Mouse (Mus musculus): ENCODE measurements at regions not wholly inside any gene's neighbourhood (a gene's known extent, or its start where the extent isn't known, plus 50 kb on each side); places are given as distances from the start of the nearest gene placed in this dataset.

DNA sequence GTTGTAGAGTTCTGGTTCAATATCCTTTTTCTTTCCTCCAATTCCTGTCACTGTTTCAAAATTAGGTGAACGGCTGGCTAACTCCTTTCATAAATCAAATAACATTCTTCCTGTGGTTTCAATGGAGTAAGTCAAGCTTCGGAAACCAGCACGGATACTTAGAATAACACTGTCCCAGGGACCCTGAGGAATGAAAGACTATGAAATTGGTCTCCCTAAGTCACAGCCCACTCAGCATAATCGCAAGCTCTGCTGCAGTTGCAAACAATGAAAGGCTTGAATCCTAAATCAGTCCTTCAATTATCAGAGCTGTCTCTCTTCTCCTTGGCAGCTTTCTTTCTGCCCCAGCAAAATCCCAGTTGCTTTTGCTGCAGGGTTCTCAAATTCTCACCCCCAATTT lies 475.8 kb downstream of the Rps29 start:
- no peak overlapping the region for H3K4me3 ChIP-seq (replicated peaks; ENCODE audit: low read length)
- no peaks in the 10 kb centered on the region for H3K4me1 ChIP-seq (ENCODE audit: control insufficient read depth, insufficient read depth, low read length)
- H3K4me2 ChIP-seq (ENCODE audit: low read depth, low read length) = no peak overlapping the region
- H3K9me3 ChIP-seq (replicated peaks; ENCODE audit: control insufficient read depth, low read length) = no peaks in the 10 kb centered on the region
- H3K9ac ChIP-seq (ENCODE audit: low read length) = no peak overlapping the region
- H3K27me3 ChIP-seq (ENCODE audit: control insufficient read depth, insufficient read depth, low read length) = no peaks in the 10 kb centered on the region
- 51% methylated on average over 4 of the region's 4 CpGs for WGBS
- no peak for ATAC-seq (ENCODE audit: insufficient read depth, low FRiP score)
- H3K36me3 ChIP-seq (ENCODE audit: control insufficient read depth, insufficient read depth, low read length) = no peaks in the 10 kb centered on the region
- H3K27ac ChIP-seq (ENCODE audit: low read length) = no peak overlapping the region

DNA sequence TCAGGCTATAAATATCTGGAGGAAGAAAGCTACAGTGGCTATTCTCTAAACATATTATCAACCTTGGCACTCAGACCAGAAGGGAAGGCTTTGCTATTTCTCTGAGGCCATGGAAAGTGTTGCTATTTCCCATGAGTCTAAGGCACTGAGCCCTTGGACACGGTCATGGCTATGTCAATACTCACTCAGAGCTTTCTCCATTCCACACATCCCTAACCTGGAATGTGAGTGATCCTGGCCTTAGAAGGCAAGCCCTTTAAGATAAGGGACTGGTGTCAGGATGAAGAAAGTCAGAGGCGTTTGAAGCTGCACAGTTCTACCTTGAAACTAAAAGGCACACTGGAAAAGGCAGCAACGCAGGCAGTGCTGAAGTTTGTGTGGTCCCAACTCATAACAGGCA lies 478.3 kb downstream of the Rps29 start:
- Histone ChIP-seq H3K9me3 (replicated peaks; ENCODE audit: control insufficient read depth, low read length) (no peaks in the 10 kb centered on the region), H3K9ac (ENCODE audit: low read length) (no peak overlapping the region), H3K4me2 (ENCODE audit: low read depth, low read length) (no peak overlapping the region), H3K4me1 (ENCODE audit: control insufficient read depth, insufficient read depth, low read length) (no peaks in the 10 kb centered on the region), H3K27ac (ENCODE audit: low read length) (no peak overlapping the region), H3K36me3 (ENCODE audit: control insufficient read depth, insufficient read depth, low read length) (no peaks in the 10 kb centered on the region), H3K4me3 (replicated peaks; ENCODE audit: low read length) (no peak overlapping the region), H3K27me3 (ENCODE audit: control insufficient read depth, insufficient read depth, low read length) (no peaks in the 10 kb centered on the region)
- no peak for ATAC-seq (ENCODE audit: insufficient read depth, low FRiP score)
- WGBS = 75% methylated on average over 3 of the region's 3 CpGs

DNA sequence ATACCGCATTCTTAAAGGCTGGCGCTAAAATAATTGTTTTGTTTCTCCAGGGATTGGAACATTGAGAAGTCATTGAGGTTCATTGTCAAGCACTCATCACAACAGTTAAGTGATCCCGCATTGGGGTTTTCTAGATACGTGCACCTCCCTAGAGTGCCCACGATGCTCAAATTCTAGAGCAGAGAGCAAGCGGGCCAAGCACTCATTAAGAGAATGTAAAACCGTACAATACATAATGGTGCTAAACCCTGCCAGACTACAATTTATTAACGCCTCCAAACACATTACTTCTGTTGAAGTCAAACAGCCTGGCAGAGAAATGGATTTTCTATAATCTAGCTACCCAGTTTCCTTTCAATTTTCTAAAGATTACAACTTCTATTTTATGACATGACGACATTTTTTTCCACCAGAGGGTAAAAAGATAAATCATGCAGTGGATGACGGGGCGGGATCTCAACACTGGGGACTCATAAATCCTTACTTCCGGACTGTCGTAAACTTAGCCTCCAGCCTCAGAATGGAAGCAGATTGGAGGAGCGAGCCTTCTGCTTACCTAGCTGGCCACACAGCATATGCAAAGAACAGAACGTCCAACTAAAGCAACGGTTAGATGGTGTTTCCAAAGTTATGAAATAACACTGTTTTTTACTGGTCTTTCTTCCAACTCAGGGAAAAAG lies 482.8 kb downstream of the Rps29 start:
- Histone ChIP-seq H3K4me2 (ENCODE audit: low read depth, low read length) (no peak overlapping the region), H3K27ac (ENCODE audit: low read length) (no peak overlapping the region), H3K9ac (ENCODE audit: low read length) (no peak overlapping the region), H3K4me3 (replicated peaks; ENCODE audit: low read length) (no peak overlapping the region), H3K36me3 (ENCODE audit: control insufficient read depth, insufficient read depth, low read length) (no peaks in the 10 kb centered on the region), H3K9me3 (replicated peaks; ENCODE audit: control insufficient read depth, low read length) (no peaks in the 10 kb centered on the region), H3K27me3 (ENCODE audit: control insufficient read depth, insufficient read depth, low read length) (no peaks in the 10 kb centered on the region), H3K4me1 (ENCODE audit: control insufficient read depth, insufficient read depth, low read length) (no peaks in the 10 kb centered on the region)
- ATAC-seq (ENCODE audit: insufficient read depth, low FRiP score) = no peak
- WGBS = 61% methylated on average over 16 of the region's 16 CpGs

DNA sequence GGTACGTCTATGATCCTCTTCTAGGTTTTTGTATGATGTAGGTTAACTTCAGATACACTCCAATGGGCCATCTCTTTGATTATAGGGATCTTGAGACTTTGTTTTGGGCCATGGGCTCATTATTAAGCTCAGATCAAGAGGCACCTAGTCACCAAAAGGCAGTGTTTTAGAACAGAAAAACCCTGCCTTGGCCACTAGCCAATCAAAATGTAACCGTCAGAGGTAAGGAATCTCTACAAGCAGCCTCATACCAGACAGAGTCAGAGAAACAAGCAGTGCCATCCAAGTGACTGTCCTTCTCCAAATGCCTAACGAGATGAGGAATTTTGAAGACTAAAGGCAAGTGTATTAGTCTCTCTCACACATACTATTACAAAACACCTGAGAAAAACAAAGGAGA lies 487.0 kb downstream of the Rps29 start:
- WGBS = 67% methylated on average over 3 of the region's 3 CpGs
- H3K27me3 ChIP-seq (ENCODE audit: control insufficient read depth, insufficient read depth, low read length) = no peaks in the 10 kb centered on the region
- H3K36me3 ChIP-seq (ENCODE audit: control insufficient read depth, insufficient read depth, low read length) = no peaks in the 10 kb centered on the region
- H3K27ac ChIP-seq (ENCODE audit: low read length) = no peak overlapping the region
- H3K9me3 ChIP-seq (replicated peaks; ENCODE audit: control insufficient read depth, low read length) = no peaks in the 10 kb centered on the region
- H3K4me1 ChIP-seq (ENCODE audit: control insufficient read depth, insufficient read depth, low read length) = no peaks in the 10 kb centered on the region
- no peak for ATAC-seq (ENCODE audit: insufficient read depth, low FRiP score)
- H3K4me2 ChIP-seq (ENCODE audit: low read depth, low read length) = no peak overlapping the region
- H3K4me3 ChIP-seq (replicated peaks; ENCODE audit: low read length) = no peak overlapping the region
- no peak overlapping the region for H3K9ac ChIP-seq (ENCODE audit: low read length)

DNA sequence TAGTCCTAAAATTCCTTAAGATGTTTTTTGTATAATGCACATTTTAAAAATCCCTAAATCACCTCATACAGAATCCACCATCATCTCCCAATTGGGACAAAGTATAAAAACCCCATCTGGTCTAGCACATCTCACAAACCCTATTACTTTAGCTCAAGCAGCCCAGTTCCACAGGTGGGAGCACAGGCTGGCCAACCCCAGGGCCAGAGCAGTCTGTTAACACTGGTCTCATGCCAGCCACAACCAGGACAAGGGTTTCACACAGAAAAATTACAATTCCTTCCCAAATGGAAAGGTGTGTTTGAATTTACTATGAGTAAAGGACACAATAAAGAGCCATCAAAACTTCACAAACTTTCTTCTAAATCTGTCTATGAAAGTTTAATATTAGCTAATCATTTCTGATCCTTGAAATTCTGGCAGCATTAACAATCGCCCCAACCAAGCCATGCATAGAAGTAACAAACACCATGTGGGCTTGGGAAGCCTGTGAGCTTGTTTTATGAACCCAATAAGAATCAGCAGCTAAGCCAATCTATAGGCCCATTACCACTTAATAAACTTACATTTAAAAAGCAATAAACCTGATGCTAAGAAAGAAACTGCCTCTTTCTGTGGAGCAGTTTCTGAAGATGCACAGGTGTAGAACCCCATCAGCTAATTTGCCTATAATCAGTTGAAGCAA lies 512.9 kb downstream of the Rps29 start:
- Histone ChIP-seq H3K27ac (ENCODE audit: low read length) (no peak overlapping the region), H3K27me3 (ENCODE audit: control insufficient read depth, insufficient read depth, low read length) (no peaks in the 10 kb centered on the region), H3K9me3 (replicated peaks; ENCODE audit: control insufficient read depth, low read length) (no peaks in the 10 kb centered on the region), H3K4me1 (ENCODE audit: control insufficient read depth, insufficient read depth, low read length) (no peaks in the 10 kb centered on the region), H3K9ac (ENCODE audit: low read length) (no peak overlapping the region), H3K4me2 (ENCODE audit: low read depth, low read length) (no peak overlapping the region), H3K36me3 (ENCODE audit: control insufficient read depth, insufficient read depth, low read length) (no peaks in the 10 kb centered on the region), H3K4me3 (replicated peaks; ENCODE audit: low read length) (no peak overlapping the region)
- WGBS = 80% methylated on average over 1 of the region's 1 CpGs
- ATAC-seq (ENCODE audit: insufficient read depth, low FRiP score) = no peak

DNA sequence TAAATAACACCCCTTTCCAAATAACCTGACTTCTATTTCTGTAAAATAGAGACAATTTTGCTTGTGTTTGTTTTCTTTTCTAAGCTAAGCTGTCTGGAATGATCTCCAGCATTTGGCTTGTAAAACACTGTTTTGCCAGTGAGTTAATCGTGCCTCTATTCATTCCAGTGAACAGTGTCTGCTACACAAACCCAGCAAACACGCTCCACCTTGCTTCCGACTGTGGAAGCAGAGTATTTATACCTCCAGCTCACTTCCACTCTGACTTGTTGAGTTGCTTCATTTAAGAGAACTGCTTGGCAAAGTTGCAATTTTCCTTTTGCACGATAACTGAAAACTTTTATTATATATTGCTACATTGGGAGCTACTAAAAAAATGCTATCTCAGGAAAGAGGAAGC lies 515.3 kb downstream of the Rps29 start:
- H3K36me3 ChIP-seq (ENCODE audit: control insufficient read depth, insufficient read depth, low read length) = no peaks in the 10 kb centered on the region
- no peak overlapping the region for H3K4me2 ChIP-seq (ENCODE audit: low read depth, low read length)
- 72% methylated on average over 4 of the region's 4 CpGs for WGBS
- H3K27me3 ChIP-seq (ENCODE audit: control insufficient read depth, insufficient read depth, low read length) = no peaks in the 10 kb centered on the region
- no peak overlapping the region for H3K9ac ChIP-seq (ENCODE audit: low read length)
- no peak for ATAC-seq (ENCODE audit: insufficient read depth, low FRiP score)
- H3K4me3 ChIP-seq (replicated peaks; ENCODE audit: low read length) = no peak overlapping the region
- no peaks in the 10 kb centered on the region for H3K9me3 ChIP-seq (replicated peaks; ENCODE audit: control insufficient read depth, low read length)
- H3K4me1 ChIP-seq (ENCODE audit: control insufficient read depth, insufficient read depth, low read length) = no peaks in the 10 kb centered on the region
- no peak overlapping the region for H3K27ac ChIP-seq (ENCODE audit: low read length)

DNA sequence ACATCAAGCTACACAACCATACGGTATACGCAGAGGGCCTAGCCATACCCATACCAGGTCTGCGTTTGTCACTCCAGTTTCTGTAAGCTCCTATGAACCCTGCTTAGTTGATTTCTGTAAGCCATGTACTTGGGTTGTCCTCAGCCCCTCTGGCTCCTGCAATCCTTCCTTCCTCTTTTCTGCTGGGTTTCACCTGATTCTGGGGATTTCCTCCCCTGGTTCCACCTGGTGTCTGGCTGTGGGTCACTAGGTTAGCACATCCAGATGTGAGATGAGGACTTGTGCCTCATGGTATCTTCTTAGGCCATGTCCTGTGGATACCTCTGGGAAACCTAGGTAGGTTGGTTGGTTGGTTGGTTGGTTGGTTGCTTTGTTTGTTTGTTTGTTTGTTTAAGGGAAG lies 526.5 kb downstream of the Rps29 start:
- WGBS = 92% methylated on average over 3 of the region's 3 CpGs
- no peak overlapping the region for H3K9ac ChIP-seq (ENCODE audit: low read length)
- H3K27ac ChIP-seq (ENCODE audit: low read length) = no peak overlapping the region
- no peaks in the 10 kb centered on the region for H3K27me3 ChIP-seq (ENCODE audit: control insufficient read depth, insufficient read depth, low read length)
- no peak for ATAC-seq (ENCODE audit: insufficient read depth, low FRiP score)
- no peaks in the 10 kb centered on the region for H3K36me3 ChIP-seq (ENCODE audit: control insufficient read depth, insufficient read depth, low read length)
- H3K4me2 ChIP-seq (ENCODE audit: low read depth, low read length) = no peak overlapping the region
- H3K4me3 ChIP-seq (replicated peaks; ENCODE audit: low read length) = no peak overlapping the region
- no peaks in the 10 kb centered on the region for H3K4me1 ChIP-seq (ENCODE audit: control insufficient read depth, insufficient read depth, low read length)
- no peaks in the 10 kb centered on the region for H3K9me3 ChIP-seq (replicated peaks; ENCODE audit: control insufficient read depth, low read length)

DNA sequence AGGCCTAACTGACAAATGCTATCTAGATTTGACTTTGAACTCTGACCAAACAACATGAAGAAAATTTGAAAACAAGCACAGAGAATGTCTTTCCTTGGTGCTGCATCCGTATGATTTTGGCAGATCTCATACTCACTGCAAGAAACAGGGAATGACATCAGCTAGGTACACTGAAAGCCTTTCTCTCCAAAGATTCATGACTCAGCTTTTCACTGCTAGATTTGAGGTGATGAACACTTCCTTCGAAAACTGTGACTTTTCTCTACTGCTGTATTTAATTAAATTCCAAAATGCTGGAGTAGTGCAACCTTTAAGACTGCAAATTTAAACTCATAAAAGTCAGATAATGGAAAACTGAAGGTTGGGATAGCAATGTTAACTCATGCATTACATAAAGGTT lies 540.6 kb downstream of the Rps29 start:
- Histone ChIP-seq H3K4me2 (ENCODE audit: low read depth, low read length) (no peak overlapping the region), H3K4me1 (ENCODE audit: control insufficient read depth, insufficient read depth, low read length) (no peaks in the 10 kb centered on the region), H3K36me3 (ENCODE audit: control insufficient read depth, insufficient read depth, low read length) (no peaks in the 10 kb centered on the region), H3K9me3 (replicated peaks; ENCODE audit: control insufficient read depth, low read length) (no peaks in the 10 kb centered on the region), H3K9ac (ENCODE audit: low read length) (no peak overlapping the region), H3K27ac (ENCODE audit: low read length) (no peak overlapping the region), H3K27me3 (ENCODE audit: control insufficient read depth, insufficient read depth, low read length) (no peaks in the 10 kb centered on the region), H3K4me3 (replicated peaks; ENCODE audit: low read length) (no peak overlapping the region)
- ATAC-seq (ENCODE audit: insufficient read depth, low FRiP score) = no peak
- 77% methylated on average over 2 of the region's 2 CpGs for WGBS

DNA sequence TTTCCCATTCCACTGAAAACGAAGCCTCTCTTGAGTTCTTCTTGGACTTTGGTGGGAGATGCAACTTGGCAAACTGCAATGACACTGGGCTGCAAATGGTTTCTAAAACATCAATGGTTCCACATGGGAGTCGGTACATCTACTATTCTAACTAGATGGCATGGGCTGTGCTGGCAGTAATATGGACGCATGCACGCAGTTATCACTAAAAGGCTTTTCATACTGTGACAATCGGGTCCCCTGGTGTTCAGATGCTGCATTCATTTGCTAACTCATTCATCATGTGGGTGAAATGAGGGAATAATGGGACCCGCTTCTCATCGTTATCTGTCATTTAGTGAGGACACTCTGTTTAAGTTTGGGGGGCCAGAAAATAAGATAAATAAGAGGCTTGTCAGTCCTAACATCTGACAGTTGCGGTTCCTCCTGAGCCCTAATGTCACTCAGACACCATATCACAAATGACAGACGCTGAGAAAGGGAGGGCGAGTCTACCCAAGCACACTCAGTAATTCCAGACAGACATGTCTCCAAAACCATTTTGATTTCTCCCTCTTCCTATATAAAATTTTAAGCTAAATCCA lies 553.5 kb downstream of the Rps29 start:
- no peak overlapping the region for H3K4me2 ChIP-seq (ENCODE audit: low read depth, low read length)
- H3K36me3 ChIP-seq (ENCODE audit: control insufficient read depth, insufficient read depth, low read length) = no peaks in the 10 kb centered on the region
- no peaks in the 10 kb centered on the region for H3K27me3 ChIP-seq (ENCODE audit: control insufficient read depth, insufficient read depth, low read length)
- H3K9me3 ChIP-seq (replicated peaks; ENCODE audit: control insufficient read depth, low read length) = no peaks in the 10 kb centered on the region
- no peak overlapping the region for H3K9ac ChIP-seq (ENCODE audit: low read length)
- H3K27ac ChIP-seq (ENCODE audit: low read length) = no peak overlapping the region
- H3K4me1 ChIP-seq (ENCODE audit: control insufficient read depth, insufficient read depth, low read length) = no peaks in the 10 kb centered on the region
- no peak for ATAC-seq (ENCODE audit: insufficient read depth, low FRiP score)
- H3K4me3 ChIP-seq (replicated peaks; ENCODE audit: low read length) = no peak overlapping the region
- WGBS = 76% methylated on average over 10 of the region's 10 CpGs

Measured in stomach, embryonic 16.5 days (tissue).